Mouse (Mus musculus) ovary, postnatal 14 days (tissue): ENCODE results near the gene Gpr39.

Source experiments
- DNase-seq: peaks from one replicate; pipeline ENCODE4 v3.0.0; 2022; ENCODE audit warnings: low spot score

Gpr39 gene

DNA sequence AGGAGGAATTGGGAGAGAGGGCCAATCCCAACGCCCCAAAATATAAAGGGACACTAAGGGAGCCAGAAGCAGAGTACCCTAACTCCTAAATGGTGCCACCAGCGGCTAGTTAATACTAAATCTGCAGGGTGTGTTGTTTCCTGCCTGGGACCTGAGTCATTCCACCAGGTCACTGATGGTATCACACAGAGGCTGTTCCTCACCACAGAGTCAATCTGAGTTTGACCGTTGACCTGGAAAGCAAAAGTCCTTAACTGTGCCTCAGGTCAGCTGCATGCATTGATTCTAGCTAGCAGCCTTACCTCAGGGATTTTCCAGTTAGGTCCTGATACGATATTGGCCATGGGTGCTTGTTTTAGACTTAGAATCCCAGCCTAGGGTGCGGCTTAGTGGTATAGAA, 17.5 kb downstream of the Gpr39 start:
- DNase-seq = no peak

- DNase-seq = no peak
These were observed 24.4 kb downstream of the Gpr39 start for GRCm38 (mm10) chr1:125701101-125701590.

- DNase-seq = no peak
These were observed 25.0 kb downstream of the Gpr39 start for GRCm38 (mm10) chr1:125701773-125702172.

GRCm38 (mm10) chr1:125702326-125702725, 25.5 kb downstream of the Gpr39 start:
- DNase-seq = no peak

GRCm38 (mm10) chr1:125705412-125705811, 28.6 kb downstream of the Gpr39 start:
- DNase-seq = no peak

GRCm38 (mm10) chr1:125715286-125715685, 38.5 kb downstream of the Gpr39 start:
- no peak for DNase-seq

DNA sequence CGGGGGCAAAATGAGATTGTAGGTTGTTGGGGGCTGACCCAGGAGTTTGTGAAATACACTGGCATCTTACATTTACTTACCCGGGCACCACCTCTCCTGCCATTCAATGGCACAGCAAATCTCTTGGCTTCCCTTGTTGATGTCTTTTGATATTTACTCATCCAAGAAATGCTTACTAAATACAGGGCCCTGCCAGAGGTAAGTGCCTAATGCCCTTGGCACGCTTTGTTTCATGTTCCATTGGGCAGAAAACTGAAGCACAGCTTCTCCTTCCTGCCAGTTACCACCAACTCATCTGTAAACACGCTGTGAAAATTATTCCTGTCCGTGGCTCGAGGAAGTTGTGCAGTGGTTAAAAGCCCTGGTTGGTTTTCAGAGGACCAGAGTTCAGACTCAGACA, 39.4 kb downstream of the Gpr39 start:
- DNase-seq = no peak

DNA sequence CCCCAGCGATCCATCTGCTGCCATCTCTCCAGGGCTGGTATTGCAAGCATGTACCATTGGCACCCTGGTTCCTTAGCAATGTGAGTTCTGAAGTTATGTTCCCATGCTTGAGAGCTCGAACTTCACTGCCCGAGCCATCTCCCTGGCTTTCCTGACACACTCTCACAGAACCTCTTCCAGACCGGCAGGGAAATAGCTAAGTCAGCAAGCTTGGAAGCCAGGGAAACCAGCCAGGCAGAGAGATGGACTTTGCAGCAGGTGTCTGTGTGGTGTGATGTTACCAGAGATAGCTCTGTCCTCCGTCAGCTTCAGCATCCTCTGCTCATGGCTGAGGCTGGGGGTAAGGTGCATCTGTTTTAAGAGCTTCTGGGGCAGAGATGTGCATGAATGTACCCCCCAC, 41.1 kb downstream of the Gpr39 start:
- no peak for DNase-seq

GRCm38 (mm10) chr1:125719127-125719526, 42.3 kb downstream of the Gpr39 start:
- no peak for DNase-seq

DNA sequence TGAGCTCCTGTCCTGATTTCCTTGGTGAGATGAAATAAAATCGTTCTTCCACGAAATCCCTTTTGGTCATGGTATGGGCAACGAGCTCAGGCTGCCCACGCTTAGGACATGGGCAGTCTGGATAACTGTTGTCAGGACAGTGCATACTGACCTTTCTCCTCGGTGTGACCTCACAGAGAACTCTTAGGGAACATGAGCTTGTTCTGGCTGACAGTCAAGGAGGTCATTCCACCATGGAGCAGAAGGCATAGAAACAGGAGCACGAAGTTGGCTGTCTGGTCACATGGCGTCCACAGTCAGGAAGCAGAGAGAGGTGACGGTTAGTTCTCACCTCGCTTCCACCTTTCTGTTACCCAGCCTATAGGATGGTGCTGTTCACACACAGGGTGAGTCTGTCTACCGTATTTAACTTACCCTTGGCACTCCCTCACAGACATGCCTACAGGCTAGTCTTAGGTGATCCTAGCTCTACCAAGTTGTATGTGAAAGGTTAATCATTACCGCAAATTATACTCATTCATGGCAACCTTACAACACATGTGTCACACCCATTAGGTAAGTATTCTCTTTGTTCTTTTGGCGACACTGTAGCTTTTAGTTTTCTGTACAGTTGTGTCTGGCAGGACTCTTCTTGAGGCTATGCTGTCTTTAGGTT, 44.4 kb downstream of the Gpr39 start:
- DNase-seq = no peak

GRCm38 (mm10) chr1:125724304-125724703, 47.5 kb downstream of the Gpr39 start:
- no peak for DNase-seq

DNA sequence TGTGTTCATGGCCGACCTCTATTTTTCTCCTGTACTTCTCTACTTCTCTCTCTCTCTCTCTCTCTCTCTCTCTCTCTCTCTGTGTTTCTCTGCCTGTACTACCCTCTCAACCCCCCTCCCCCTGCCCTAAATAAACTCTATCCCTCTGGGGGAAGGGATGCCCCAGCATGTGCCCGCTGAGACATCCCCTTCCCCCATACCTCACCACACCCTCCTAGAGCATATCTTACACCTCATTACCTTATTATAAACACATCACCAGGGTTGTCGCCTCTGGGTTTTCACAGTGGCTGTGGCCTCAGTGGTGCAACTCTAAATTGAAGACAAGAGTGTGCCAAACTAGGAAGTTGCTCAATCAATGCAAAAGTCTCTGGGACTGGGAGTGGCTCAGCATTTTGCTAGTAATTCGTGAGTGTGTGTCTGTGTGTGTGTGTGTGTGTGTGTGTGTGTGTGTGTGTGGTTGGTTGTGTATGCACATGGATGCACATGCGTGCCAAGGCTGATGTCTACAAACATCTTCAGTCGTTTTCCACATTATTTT, 52.3 kb downstream of the Gpr39 start:
- no peak for DNase-seq

DNA sequence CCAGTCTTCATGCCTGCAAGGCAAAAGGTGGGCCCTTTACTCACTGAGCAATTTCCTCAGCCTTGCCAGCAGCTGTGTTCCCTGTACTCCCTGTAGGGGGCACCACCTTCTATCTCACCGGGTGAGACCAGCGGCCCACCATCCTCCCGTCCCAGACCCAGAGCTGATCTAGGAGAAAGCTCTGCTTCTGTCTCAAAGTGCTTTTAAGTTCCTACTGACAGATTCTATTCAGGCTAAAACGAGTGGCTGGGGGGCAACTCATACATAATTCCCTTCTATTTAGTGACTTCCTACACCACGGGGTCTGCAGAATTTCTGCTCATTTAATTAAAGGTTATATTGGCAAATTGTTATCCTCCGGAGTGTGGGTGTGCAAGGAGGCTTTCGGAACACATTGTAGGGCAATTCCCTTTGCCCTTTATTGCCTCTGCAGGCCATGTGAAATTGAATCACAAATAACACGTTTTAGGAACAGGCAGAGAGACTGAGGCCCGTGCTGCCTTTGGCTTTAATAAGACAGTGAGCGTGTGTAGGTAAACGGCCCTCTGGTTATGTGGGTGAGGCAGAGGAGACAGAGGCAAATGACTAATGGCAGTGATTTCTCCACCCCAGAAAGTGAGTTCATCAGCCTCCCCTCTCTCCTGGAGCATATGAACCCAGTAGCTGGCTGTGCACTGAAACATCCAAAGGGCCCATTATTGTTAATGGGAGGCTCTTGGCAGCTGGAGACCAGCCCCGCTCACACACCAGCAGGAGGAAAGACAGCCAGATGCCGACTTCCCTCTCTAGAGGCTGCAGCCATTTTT, 53.1 kb downstream of the Gpr39 start:
- DNase-seq = no peak

DNA sequence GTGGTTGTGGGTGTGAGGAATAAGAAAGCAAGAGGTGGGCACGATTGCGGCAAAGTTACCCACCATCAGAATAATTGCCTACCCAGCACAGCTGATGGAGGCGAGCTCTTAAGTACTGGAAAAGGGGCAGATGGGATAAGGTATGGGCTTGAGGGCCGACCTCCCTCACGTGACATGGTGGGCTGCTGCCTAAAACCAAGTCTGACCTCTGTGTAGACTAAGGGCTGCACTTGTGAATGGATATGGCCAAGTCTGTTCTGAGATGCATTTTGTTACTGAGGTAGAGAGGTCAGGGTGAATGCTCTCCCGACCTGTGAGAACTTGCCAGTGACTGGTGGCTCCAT, 53.7 kb downstream of the Gpr39 start:
- DNase-seq = no peak

DNA sequence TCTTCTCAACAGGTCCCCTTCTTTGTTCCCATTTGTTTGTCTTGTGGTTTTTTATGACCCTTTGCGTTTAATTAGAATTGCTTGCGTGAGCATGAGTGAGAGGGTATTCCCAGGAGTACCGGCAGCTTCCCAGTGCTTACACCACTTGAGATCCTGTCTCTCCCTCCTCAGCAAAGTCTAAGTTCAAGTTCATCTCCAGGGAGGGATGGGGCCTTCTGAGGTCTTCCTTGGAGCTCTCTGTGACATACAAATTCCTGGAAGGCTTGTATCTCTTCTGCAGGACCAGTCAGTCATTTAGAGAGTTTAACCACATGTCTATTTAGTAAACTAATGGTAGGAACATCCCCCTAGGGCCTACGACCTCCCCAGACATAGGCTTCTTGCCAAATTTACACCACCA, 55.1 kb downstream of the Gpr39 start:
- DNase-seq = no peak

DNA sequence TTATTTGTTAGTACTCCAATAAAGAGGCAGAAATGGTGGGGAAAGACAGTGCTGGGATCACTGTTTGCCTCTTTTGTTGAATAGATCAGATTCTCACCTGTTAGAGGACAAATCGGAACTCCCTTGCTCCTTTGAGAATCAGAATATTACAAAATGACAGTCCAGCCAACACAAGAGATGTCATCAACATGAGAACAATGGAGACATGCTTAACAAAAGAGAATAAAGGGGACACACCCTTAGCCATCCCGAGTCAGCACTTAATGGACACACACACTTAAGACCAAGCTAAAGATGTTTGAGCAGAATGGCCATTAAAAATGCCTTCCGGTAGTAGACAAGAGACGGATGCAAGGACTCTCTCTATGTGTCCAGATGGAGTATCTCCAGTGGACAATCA, 68.0 kb downstream of the Gpr39 start:
- DNase-seq = no peak

GRCm38 (mm10) chr1:125755335-125755996, 78.7 kb downstream of the Gpr39 start:
- no peak for DNase-seq

- peak; percentile 22 for DNase-seq
These were observed 83.3 kb downstream of the Gpr39 start for GRCm38 (mm10) chr1:125759972-125760695.

DNA sequence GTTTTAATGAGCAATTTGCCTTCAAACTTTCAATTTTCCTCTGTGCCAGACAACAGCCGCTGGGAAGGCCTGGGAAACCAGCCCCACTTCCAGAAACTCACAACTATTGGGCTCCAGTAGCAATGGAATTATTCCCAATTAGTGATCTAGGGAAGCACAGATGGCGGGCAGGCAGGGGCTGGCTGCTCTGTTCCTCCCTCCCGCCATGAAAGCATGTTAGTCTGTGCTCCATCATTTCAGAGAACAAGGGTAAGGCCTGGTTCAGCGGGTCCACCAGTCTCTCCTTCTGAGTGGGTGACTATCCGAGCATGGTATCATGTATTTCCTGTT, 83.9 kb downstream of the Gpr39 start:
- no peak for DNase-seq

DNA sequence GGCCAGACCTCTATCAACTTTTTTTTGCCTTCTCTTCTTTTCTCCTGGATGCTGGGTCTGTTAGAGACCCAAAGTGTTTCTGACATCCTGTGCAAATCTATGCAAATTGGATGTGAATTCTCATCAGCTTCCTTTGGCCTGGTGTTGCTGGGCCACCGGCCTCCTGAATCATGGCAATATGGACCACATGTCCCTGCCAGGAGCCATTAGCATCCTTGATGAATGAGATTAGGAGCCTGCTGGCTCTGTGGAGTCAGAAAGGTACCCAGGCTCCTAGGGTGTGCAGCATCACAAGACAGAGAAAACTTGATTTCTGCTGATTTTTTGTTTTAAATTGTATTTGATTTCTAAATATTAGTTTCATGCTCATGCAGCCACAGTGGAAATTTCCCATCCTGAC, 85.3 kb downstream of the Gpr39 start:
- DNase-seq = no peak

DNA sequence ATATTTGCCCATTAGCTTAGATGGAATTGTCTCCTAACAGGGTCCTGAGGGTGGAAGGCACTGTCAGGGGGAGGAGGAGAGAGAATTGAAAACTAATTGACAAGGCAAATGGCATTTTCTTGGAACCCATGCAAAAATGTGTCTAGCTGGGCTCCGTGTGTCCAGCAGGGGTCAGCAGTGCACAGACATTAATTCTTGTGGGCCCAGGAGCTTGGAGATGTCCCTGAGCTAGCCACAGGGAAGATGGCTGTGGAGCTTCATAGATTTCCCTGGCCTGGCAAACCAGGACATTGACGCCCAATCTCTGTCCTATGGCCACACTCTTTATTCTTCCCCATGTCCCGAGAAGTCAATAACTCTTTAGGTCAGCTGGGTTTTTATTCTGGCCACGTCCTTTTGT, 113.0 kb downstream of the Gpr39 start:
- peak; percentile 54 for DNase-seq

- no peak for DNase-seq
These were observed 123.7 kb downstream of the Gpr39 start for GRCm38 (mm10) chr1:125800506-125800905.
